Mouse (Mus musculus) hindbrain, embryonic 14.5 days (tissue): ENCODE measurements around the gene Crybg3. TPM values are rescaled to one million over a fixed set of nuclear protein-coding genes. Genes with fewer than 3 reads are reported as not detected.

ENCODE experiments used
- ATAC-seq: fragments of 200-750 bp; cut with Nextera tagmentation; 2 replicates; pipeline ENCODE4 v1.8.0; 2017; ENCODE audit warnings: moderate number of reproducible peaks, mild to moderate bottlenecking, moderate TSS enrichment, moderate library complexity; ENCODE audit not compliant: low FRiP score
- DNase-seq: peaks from one replicate; pipeline ENCODE4 v3.0.0-alpha.2; 2015; ENCODE audit warnings: low spot score
- H3K27ac ChIP-seq: fragments of 300-500 bp; sonication (generic); 2 replicates; pipeline ENCODE4 v1.5.1; 2014; ENCODE audit warnings: mild to moderate bottlenecking, moderate library complexity
- H3K27me3 ChIP-seq: fragments of 300-500 bp; sonication (generic); 2 replicates; pipeline ENCODE4 v1.6.1; 2014; ENCODE audit warnings: mild to moderate bottlenecking, low read length, mixed read lengths; ENCODE audit not compliant: control insufficient read depth, insufficient read depth
- H3K36me3 ChIP-seq: fragments of 300-500 bp; sonication (generic); replicated peaks from 2 replicates; pipeline ENCODE4 v1.6.1; 2014; ENCODE audit not compliant: control insufficient read depth, insufficient read depth
- H3K4me1 ChIP-seq: fragments of 300-500 bp; sonication (generic); replicated peaks from 2 replicates; pipeline ENCODE4 v1.6.1; 2014; ENCODE audit warnings: antibody characterized with exemption, low read length, mixed read lengths; ENCODE audit not compliant: control insufficient read depth, insufficient read depth
- H3K4me2 ChIP-seq: fragments of 300-500 bp; sonication (generic); replicated peaks from 2 replicates; pipeline ENCODE4 v1.6.1; 2014; ENCODE audit warnings: mild to moderate bottlenecking, moderate library complexity
- H3K4me3 ChIP-seq: fragments of 300-500 bp; sonication (generic); replicated peaks from 2 replicates; pipeline ENCODE4 v1.5.1; 2014; ENCODE audit warnings: mild to moderate bottlenecking, low read length
- H3K9ac ChIP-seq: fragments of 300-500 bp; sonication (generic); 2 replicates; pipeline ENCODE4 v1.6.1; 2014
- H3K9me3 ChIP-seq: fragments of 300-500 bp; sonication (generic); 2 replicates; pipeline ENCODE4 v1.6.1; 2016; ENCODE audit warnings: low read length; ENCODE audit not compliant: control insufficient read depth
- WGBS: fragments of 180-500 bp; shearing (Covaris S2); extraction: QIAGEN DNeasy Blood & Tissue Kit; methylation state at CpG from one replicate; pipeline ENCODE4 v1.1.7; 2014; 5-methylcytosine and 5-hydroxymethylcytosine counted together
- polyA plus RNA-seq: library from polyadenylated mRNA; unstranded; fragments of >200 nt; fragmentation: Nextera tagmentation; extraction: Ambion mirVana; gene quantifications from 2 replicates; pipeline ENCODE4 v1.2.1, GENCODE M21; 2014

Crybg3 gene
- polyA plus RNA-seq, 1 experiment from 2014 or later, result 3.6 TPM

DNA sequence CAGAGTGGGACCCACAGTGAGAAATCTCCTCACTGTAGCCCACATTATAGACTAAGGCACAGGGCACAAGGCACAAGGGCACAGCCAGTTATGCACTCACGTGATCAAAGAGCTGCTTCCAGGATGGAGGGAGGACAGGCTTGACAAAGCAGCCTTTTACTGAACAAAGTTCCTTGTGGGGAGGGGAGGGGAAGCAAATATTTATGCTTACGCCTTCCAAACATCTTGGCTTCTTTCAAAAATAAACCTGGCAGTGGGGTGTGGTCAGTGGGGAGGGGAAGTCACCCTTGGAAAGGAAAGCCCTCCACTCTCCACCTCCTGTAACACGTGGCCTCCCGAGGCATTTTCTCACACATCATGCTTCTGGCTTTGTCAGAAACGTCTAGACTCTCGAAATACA, 14.5 kb downstream of the Crybg3 start:
- DNase-seq (no peak), ATAC-seq (no peak)
- WGBS, result 71% methylated on average over 6 of the region's 6 CpGs

GRCm38 (mm10) chr16:59585706-59586244, 15.0 kb downstream of the Crybg3 start:
- 89% methylated on average over 4 of the region's 4 CpGs for WGBS
- no peaks in the 10 kb centered on the region for H3K4me1 ChIP-seq
- DNase-seq (no peak), ATAC-seq (no peak)
- H3K9me3 ChIP-seq, result no peaks in the 10 kb centered on the region
- no peak overlapping the region for H3K9ac ChIP-seq
- H3K4me2 ChIP-seq, result no peak overlapping the region
- H3K27me3 ChIP-seq, result no peaks in the 10 kb centered on the region
- H3K4me3 ChIP-seq, result no peak overlapping the region
- H3K27ac ChIP-seq, result no peak overlapping the region
- H3K36me3 ChIP-seq, result no peaks in the 10 kb centered on the region

More for the DNA sequence above, 14.5 kb downstream of the Crybg3 start:
- Histone ChIP-seq H3K4me2 (no peak overlapping the region), H3K36me3 (no peaks in the 10 kb centered on the region), H3K27me3 (no peaks in the 10 kb centered on the region), H3K27ac (no peak overlapping the region), H3K4me1 (no peaks in the 10 kb centered on the region), H3K9me3 (no peaks in the 10 kb centered on the region), H3K4me3 (no peak overlapping the region), H3K9ac (no peak overlapping the region)

- H3K4me1 ChIP-seq, result no peaks in the 10 kb centered on the region
- DNase-seq (no peak), ATAC-seq (no peak)
- H3K36me3 ChIP-seq, result no peaks in the 10 kb centered on the region
- H3K4me3 ChIP-seq, result no peak overlapping the region
- H3K27me3 ChIP-seq, result no peaks in the 10 kb centered on the region
- H3K9me3 ChIP-seq, result no peaks in the 10 kb centered on the region
- H3K27ac ChIP-seq, result no peak overlapping the region
- no peak overlapping the region for H3K9ac ChIP-seq
- no peak overlapping the region for H3K4me2 ChIP-seq
- 87% methylated on average over 5 of the region's 5 CpGs for WGBS
These were observed 17.3 kb downstream of the Crybg3 start for GRCm38 (mm10) chr16:59583515-59583914.

GRCm38 (mm10) chr16:59579237-59579636, 21.5 kb downstream of the Crybg3 start:
- H3K4me1 ChIP-seq, result no peaks in the 10 kb centered on the region
- H3K9me3 ChIP-seq, result no peaks in the 10 kb centered on the region
- no peak overlapping the region for H3K4me3 ChIP-seq
- H3K9ac ChIP-seq, result no peak overlapping the region
- no peak overlapping the region for H3K27ac ChIP-seq
- no peak overlapping the region for H3K4me2 ChIP-seq
- 94% methylated on average over 8 of the region's 8 CpGs for WGBS
- ATAC-seq (no peak), DNase-seq (no peak)
- H3K36me3 ChIP-seq, result no peaks in the 10 kb centered on the region
- H3K27me3 ChIP-seq, result no peaks in the 10 kb centered on the region

- Histone ChIP-seq H3K4me1 (no peaks in the 10 kb centered on the region), H3K9me3 (no peaks in the 10 kb centered on the region), H3K4me2 (no peak overlapping the region), H3K9ac (no peak overlapping the region), H3K36me3 (no peaks in the 10 kb centered on the region), H3K27ac (no peak overlapping the region), H3K27me3 (no peaks in the 10 kb centered on the region), H3K4me3 (no peak overlapping the region)
- DNase-seq, result no peak
- ATAC-seq, result no peak
- 66% methylated on average over 11 of the region's 11 CpGs for WGBS
These were observed 26.8 kb downstream of the Crybg3 start for GRCm38 (mm10) chr16:59573961-59574360.

DNA sequence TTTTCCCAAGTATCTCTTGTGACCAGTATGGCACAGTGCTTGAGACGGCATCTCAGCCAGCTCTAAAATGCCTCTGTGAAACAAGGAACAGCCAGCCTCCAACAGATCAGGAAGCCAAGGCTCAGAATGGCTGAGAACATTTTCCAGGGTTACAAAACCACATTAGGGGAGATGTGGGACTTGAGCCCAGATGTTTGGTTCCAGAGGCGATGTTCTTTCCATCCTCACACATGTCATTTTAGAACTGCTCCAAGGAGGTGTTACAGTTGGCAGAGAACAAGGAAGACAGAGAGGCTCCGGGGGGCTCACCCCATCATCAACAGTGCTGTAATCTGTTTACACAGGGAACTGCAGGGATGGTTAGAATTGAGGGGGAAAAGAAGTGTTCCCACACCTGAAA, 28.1 kb downstream of the Crybg3 start:
- no peak for DNase-seq
- WGBS, result 91% methylated on average over 3 of the region's 3 CpGs

GRCm38 (mm10) chr16:59570807-59571206, 30.0 kb downstream of the Crybg3 start:
- no peak overlapping the region for H3K4me3 ChIP-seq
- no peak overlapping the region for H3K4me2 ChIP-seq
- ATAC-seq, result no peak
- H3K36me3 ChIP-seq, result no peaks in the 10 kb centered on the region
- H3K27me3 ChIP-seq, result no peaks in the 10 kb centered on the region
- H3K4me1 ChIP-seq, result no peaks in the 10 kb centered on the region
- DNase-seq, result no peak
- WGBS, result 97% methylated on average over 8 of the region's 8 CpGs
- no peaks in the 10 kb centered on the region for H3K9me3 ChIP-seq
- no peak overlapping the region for H3K9ac ChIP-seq
- H3K27ac ChIP-seq, result no peak overlapping the region

More for the DNA sequence above, 28.1 kb downstream of the Crybg3 start:
- Histone ChIP-seq H3K36me3 (no peaks in the 10 kb centered on the region), H3K4me2 (no peak overlapping the region), H3K4me3 (no peak overlapping the region), H3K27me3 (no peaks in the 10 kb centered on the region), H3K9me3 (no peaks in the 10 kb centered on the region), H3K9ac (no peak overlapping the region), H3K4me1 (no peaks in the 10 kb centered on the region), H3K27ac (no peak overlapping the region)
- ATAC-seq, result no peak

DNA sequence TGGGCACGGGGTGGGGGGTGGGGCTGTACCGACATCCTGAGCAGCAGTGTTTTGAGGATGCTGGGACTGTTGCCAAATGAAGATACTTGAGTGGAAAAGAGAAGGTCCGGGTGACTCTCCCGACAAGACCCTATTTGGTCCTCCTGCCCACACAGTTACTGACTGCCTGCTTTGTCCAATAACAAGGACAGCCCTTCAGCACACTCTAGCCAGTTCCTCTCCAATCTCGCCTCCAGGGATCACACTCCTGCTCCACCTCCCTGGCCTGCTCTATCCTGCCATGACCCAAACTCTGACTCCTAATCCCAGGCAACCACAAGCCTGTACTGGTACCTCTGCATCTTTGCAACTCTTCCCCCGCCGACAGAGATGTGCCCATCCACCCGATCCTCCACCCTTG, 30.9 kb downstream of the Crybg3 start:
- H3K27me3 ChIP-seq, result no peaks in the 10 kb centered on the region
- H3K9me3 ChIP-seq, result no peaks in the 10 kb centered on the region
- no peak overlapping the region for H3K4me3 ChIP-seq
- no peak overlapping the region for H3K4me2 ChIP-seq
- no peaks in the 10 kb centered on the region for H3K36me3 ChIP-seq
- 80% methylated on average over 8 of the region's 8 CpGs for WGBS
- DNase-seq (no peak), ATAC-seq (no peak)
- no peak overlapping the region for H3K27ac ChIP-seq
- H3K9ac ChIP-seq, result no peak overlapping the region
- H3K4me1 ChIP-seq, result no peaks in the 10 kb centered on the region

DNA sequence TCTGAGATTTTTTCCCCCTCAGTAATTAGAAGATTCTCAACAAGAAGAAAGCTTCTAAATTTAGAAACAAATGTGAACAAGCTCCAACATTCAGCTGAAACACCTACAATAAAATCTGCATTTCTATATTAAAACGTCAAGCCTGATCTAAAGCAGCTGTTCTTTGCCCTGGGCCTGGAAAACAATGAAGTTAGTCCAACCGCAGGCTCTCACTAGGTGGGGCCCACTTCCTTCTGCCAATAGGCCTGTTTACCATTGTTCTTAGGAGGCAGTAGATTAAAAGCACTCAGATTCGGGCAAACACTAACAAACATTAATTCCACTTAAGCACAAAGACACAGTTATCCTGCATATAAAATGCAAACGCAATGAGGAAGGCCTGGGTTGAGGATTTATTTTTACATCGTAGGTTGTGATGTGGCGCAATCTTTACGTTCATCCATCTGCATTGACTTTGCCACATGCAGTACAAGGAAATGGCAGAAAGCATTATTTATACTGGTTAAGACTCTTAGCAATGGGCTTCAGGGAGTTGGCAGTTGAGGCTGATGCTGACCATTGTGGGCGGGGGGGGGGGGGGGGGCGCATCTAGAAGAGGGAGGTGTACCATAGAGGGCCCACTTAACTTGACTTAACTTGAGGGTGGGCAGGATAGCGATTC, 32.9 kb downstream of the Crybg3 start:
- Histone ChIP-seq H3K27ac (no peak overlapping the region), H3K27me3 (no peaks in the 10 kb centered on the region), H3K36me3 (no peaks in the 10 kb centered on the region), H3K4me3 (no peak overlapping the region), H3K4me2 (no peak overlapping the region), H3K9ac (no peak overlapping the region), H3K4me1 (no peaks in the 10 kb centered on the region), H3K9me3 (no peaks in the 10 kb centered on the region)
- WGBS, result 72% methylated on average over 9 of the region's 10 CpGs
- ATAC-seq, result no peak
- no peak for DNase-seq

DNA sequence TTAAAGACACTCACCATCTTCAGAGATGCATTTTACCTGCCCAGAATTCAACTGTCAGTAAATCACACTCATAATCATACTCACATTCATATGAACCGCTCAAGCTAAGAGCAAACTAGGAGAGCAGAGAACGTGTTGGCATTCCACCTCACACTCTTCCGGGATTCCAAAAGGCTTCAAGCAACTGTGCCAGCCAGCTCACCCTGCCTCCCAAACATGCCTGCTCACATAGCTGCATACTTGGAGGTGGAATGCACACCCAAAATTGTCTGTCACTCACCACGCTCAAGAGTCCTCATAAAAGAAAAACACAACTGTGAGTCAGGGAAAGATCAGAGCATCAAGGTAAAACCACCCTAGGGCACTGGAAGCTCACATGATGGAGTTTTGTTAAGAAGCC, 34.3 kb downstream of the Crybg3 start:
- Histone ChIP-seq H3K27ac (no peak overlapping the region), H3K27me3 (no peaks in the 10 kb centered on the region), H3K4me2 (no peak overlapping the region), H3K4me3 (no peak overlapping the region), H3K4me1 (no peaks in the 10 kb centered on the region), H3K9ac (no peak overlapping the region), H3K36me3 (no peaks in the 10 kb centered on the region), H3K9me3 (no peaks in the 10 kb centered on the region)
- WGBS, result 88% methylated on average over 4 of the region's 4 CpGs
- ATAC-seq (no peak), DNase-seq (no peak)
